Mouse (Mus musculus): ENCODE results near the gene Ckap4. TPM values are rescaled to one million over a fixed set of nuclear protein-coding genes. Genes with fewer than 3 reads are reported as not detected.

Ckap4 gene
- 10 to 100 TPM; 18.2 to 26.3 (median 22.8) TPM for total RNA-seq (2022)

GRCm38 (mm10) chr10:84533912-84534671 lies at the start of gene Ckap4:
TSS of gene Ckap4 (minus strand) at chr10:84534062.
- DNase-seq (ENCODE audit: low spot score): peak; percentile 47

- DNase-seq (ENCODE audit: low spot score): no peak
These were observed 48.4 kb upstream of the Ckap4 start for GRCm38 (mm10) chr10:84582236-84582635.

- peak; percentile 58 for DNase-seq (ENCODE audit: low spot score)
These were observed 47.3 kb upstream of the Ckap4 start for GRCm38 (mm10) chr10:84581191-84581590.

- no peak for DNase-seq (ENCODE audit: low spot score)
These were observed 45.7 kb upstream of the Ckap4 start for GRCm38 (mm10) chr10:84579527-84579926.

DNA sequence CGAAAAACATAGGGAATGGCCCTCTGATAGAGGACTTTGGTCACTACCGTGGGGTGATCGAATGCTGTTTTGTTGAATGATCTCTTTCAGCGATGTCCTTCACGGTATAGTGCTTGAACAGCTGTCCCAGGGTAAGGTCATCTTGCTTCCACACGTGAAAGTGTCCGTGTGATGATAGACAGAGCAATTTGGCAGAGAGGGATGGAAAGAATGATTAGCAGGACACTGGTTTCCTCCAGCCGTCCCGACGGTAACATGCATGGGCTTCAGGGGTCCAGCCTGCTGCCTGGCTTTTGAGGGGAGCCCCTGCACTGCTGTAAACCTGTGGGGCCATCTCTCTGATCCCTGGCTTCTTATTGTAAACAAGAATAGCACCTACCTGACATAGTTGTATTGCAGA lies 44.9 kb upstream of the Ckap4 start:
- no peak for DNase-seq (ENCODE audit: low spot score)

GRCm38 (mm10) chr10:84577071-84577727 lies 43.3 kb upstream of the Ckap4 start:
- peak; percentile 88 for DNase-seq (ENCODE audit: low spot score)

DNA sequence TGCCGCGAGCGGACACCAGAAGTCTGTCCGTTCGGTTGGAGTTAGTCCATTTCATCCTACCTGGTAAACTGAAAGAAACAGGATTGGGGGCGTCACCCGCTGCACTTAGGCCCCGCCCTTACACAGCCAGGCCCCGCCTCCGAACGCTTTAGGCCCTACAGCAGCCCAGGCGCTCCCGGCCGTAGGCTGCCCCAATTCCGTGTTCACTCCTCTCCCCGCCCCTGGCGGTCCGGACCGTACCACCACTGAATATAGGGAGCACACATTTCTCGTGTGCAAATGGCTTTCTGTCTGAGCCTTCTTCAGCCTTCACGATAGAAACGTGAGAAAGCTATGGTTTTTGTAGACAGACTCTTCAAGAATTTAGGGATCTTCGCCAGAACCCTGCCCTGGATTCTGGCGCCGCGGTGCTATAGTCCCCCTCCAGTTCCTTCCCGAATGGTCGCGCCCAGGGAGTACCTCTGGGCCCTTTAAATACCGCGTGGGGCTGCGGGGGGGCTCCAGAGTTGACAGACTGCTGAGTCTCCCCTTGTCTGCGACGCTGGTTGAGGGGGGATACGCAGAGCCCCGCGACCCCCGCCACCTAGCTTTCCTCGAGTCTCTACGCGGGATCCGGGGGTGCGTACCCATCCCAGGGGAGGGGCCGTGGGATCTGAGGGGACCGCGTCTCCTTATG lies 42.7 kb upstream of the Ckap4 start, which contains the start of gene Tcp11l2:
Gene Tcp11l2 (plus strand): TSS at position 232 of the 676 bp plus-strand sequence.
- DNase-seq (ENCODE audit: low spot score): peak; percentile 95

- DNase-seq (ENCODE audit: low spot score): no peak
These were observed 42.1 kb upstream of the Ckap4 start for GRCm38 (mm10) chr10:84576029-84576394.

DNA sequence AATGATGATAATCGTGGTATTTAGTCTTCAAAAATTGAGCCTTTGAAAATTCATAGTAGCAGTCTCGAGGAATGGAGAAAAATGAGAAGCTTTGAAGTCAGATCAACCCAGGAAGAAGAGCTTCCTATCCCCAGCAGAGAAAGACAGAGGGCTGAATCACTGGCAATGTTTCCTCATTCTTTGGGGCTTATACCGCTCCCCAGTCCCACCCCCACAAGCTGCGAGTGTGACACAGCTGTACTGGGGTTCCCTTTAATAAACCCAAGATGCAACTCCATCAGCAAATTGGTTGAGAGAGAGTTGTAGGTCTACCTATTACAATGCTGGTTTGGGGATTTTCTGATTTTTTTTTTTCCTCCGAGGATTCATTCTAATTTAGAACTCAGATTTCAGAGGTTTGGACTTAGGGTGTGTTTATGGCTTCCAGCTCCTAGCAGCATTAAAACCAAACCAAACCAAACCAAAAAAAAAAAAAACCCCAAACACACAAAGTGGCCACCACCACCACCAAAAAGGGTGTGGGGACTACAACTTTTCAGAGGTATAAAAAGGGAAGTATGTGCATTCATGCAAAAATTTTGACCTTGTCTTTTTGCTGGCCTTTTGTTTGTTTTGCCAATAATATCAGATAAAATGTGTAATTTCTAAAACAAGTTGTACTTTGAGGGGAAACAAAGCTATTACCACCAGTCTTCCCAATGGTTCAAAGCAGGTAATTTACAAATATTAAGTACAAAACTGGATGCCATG lies 40.0 kb upstream of the Ckap4 start:
- no peak for DNase-seq (ENCODE audit: low spot score)

- no peak for DNase-seq (ENCODE audit: low spot score)
These were observed 37.3 kb upstream of the Ckap4 start for GRCm38 (mm10) chr10:84571052-84571639.

DNA sequence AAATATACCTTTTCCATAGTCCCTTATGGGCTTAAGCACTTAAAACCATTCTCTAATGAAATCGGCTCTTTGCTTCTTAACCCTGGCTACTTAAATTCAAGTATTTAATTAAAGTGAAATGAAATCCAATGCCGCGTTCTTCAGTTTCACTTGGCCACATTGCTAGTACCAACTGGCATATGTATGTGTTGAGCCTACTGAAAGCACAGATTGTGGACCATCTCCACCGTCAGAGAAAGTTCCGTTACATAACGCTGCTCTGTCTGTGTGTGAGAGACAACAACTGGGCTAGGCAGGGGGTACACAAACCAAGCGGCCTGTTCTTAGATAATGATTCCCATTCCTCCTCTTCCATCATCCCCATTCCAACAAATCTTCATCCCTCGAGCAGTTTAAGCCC lies 30.6 kb upstream of the Ckap4 start:
- DNase-seq (ENCODE audit: low spot score): no peak

- DNase-seq (ENCODE audit: low spot score): no peak
These were observed 29.0 kb upstream of the Ckap4 start for GRCm38 (mm10) chr10:84562567-84563554.

GRCm38 (mm10) chr10:84562121-84562520 lies 28.3 kb upstream of the Ckap4 start:
- no peak for DNase-seq (ENCODE audit: low spot score)

GRCm38 (mm10) chr10:84559986-84560385 lies 26.1 kb upstream of the Ckap4 start:
- no peak for DNase-seq (ENCODE audit: low spot score)

DNA sequence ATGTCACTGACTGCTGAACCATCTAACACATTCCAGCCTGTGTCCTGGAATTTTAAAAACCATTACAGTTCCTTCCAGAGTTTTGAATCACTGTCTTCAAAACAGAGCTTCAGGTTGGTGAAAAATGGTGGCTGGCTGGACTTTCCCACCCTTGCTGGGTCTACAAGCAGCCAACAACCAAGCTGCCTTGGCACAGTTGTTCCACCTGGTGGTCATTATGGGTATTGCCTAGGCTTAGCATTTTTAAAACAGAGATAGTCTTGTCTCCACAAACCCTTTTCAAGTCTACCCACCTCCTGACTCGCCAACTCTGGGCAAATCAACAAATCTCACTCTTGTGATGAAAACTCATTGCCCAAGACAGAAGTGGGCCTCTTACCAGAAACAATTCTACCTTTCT lies 24.6 kb upstream of the Ckap4 start:
- no peak for DNase-seq (ENCODE audit: low spot score)

DNA sequence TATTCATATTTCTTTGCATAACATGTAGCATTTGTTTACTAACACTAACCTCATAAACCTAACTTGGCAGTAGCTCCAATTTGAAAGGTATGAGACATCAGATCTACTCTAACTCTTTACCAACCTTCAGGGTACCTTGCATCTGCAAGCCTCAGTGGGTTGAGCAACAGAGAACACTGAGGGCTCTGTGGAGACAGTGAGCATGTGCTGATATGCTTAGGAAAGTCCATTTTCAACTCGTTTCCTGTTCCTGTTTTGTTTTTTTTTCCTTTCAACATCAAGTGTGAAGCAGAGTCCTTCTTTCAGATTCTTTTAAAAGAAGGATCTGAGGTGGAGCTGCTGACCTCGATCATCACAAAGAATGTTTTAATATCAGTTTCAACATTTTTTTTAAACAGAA lies 22.3 kb upstream of the Ckap4 start:
- no peak for DNase-seq (ENCODE audit: low spot score)

DNA sequence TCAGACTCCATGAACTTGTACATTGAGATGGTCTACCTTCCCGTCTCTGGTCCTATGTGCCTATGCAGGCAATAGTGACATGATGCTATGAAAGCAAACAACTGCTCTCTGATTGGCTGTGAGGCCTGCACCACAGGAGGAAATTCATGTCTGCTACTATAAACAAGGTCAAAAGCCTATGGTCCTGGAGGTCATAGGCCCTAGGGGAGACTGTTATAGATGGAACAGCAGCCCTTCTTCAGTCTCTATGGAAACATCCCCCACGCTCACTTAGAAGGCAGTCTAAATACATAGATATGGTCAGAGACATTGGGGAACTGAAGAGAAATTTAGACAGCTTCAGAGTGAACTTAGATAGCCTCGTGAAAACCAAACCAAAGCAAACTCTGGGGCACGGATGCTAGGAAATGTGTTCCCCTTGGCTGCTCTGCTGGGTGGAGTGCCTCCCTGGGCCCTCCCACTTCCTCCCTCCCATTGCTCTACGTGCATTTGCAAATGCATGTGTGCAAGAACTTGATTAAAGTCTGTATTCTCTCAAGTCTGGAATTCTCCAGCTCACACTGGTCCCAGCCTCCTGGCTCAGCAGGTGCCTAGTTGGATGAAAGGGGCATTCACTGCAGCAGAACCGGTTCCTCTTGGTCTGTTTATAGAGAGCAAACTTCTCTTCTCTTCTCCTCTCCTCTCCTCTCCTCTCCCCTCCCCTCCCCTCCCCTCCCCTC lies 20.6 kb upstream of the Ckap4 start:
- no peak for DNase-seq (ENCODE audit: low spot score)

- DNase-seq (ENCODE audit: low spot score): no peak
These were observed 18.6 kb upstream of the Ckap4 start for GRCm38 (mm10) chr10:84552477-84552876.

GRCm38 (mm10) chr10:84551846-84552245 lies 18.0 kb upstream of the Ckap4 start:
- no peak for DNase-seq (ENCODE audit: low spot score)

GRCm38 (mm10) chr10:84549920-84550293 lies 16.0 kb upstream of the Ckap4 start:
- no peak for DNase-seq (ENCODE audit: low spot score)

All from heart, adult 8-10 months (tissue).